Mouse (Mus musculus) embryonic facial prominence, embryonic 11.5 days (tissue): ENCODE results near the gene Cdk5. TPM values are rescaled to one million over a fixed set of nuclear protein-coding genes. Genes with fewer than 3 reads are reported as not detected.
A peak's percentile ranks its signal among the peaks of the same experiment; 100 is the strongest.

ENCODE experiments used
- ATAC-seq: fragments of 200-750 bp; cut with Nextera tagmentation; replicated peaks from 2 replicates; pipeline ENCODE4 v1.8.0; 2017; ENCODE audit warnings: low read depth; ENCODE audit not compliant: insufficient number of reproducible peaks, low FRiP score, low TSS enrichment
- DNase-seq: peaks from one replicate; pipeline ENCODE4 v3.0.0-alpha.2; 2015; ENCODE audit warnings: low spot score
- H3K27ac ChIP-seq: fragments of 300-500 bp; sonication (generic); replicated peaks from 2 replicates; pipeline ENCODE4 v1.5.1; 2014; ENCODE audit warnings: mild to moderate bottlenecking, low read depth, low read length, control low read depth
- H3K27me3 ChIP-seq: fragments of 300-500 bp; sonication (generic); 2 replicates; pipeline ENCODE4 v1.6.1; 2014; ENCODE audit warnings: mild to moderate bottlenecking, low read length, moderate library complexity, mixed read lengths; ENCODE audit not compliant: control insufficient read depth, insufficient read depth
- H3K36me3 ChIP-seq: fragments of 300-500 bp; sonication (generic); replicated peaks from 2 replicates; pipeline ENCODE4 v1.6.1; 2014; ENCODE audit warnings: low read depth, mild to moderate bottlenecking, low read length, moderate library complexity, mixed read lengths; ENCODE audit not compliant: control insufficient read depth, insufficient read depth
- H3K4me1 ChIP-seq: fragments of 300-500 bp; sonication (generic); 2 replicates; pipeline ENCODE4 v1.6.1; 2014; ENCODE audit warnings: low read length, mixed read lengths; ENCODE audit not compliant: control insufficient read depth, insufficient read depth
- H3K4me2 ChIP-seq: fragments of 300-500 bp; sonication (generic); 2 replicates; pipeline ENCODE4 v1.6.1; 2014; ENCODE audit warnings: low read depth, mild to moderate bottlenecking, control low read depth, low read length, moderate library complexity
- H3K4me3 ChIP-seq: fragments of 300-500 bp; sonication (generic); 2 replicates; pipeline ENCODE4 v1.5.1; 2014; ENCODE audit warnings: low read depth, low read length, control low read depth
- H3K9ac ChIP-seq: fragments of 300-500 bp; sonication (generic); replicated peaks from 2 replicates; pipeline ENCODE4 v1.6.1; 2014; ENCODE audit warnings: mild to moderate bottlenecking, control low read depth, low read length
- H3K9me3 ChIP-seq: fragments of 300-500 bp; sonication (generic); replicated peaks from 2 replicates; pipeline ENCODE4 v1.6.1; 2016; ENCODE audit warnings: mild to moderate bottlenecking, low read length, inconsistent platforms, mixed read lengths; ENCODE audit not compliant: control insufficient read depth
- WGBS: fragments of 180-500 bp; shearing (Covaris S2); extraction: QIAGEN DNeasy Blood & Tissue Kit; methylation state at CpG from one replicate; pipeline ENCODE4 v1.1.7; 2014; 5-methylcytosine and 5-hydroxymethylcytosine counted together
- polyA plus RNA-seq: library from polyadenylated mRNA; unstranded; fragments of >200 nt; fragmentation: Nextera tagmentation; extraction: Ambion mirVana; gene quantifications from 2 replicates; pipeline ENCODE4 v1.2.1, GENCODE M21; 2014

The Cdk5 gene
- polyA plus RNA-seq, 1 experiment from 2014 or later: 50.8 TPM

- Histone ChIP-seq H3K27me3 (no peaks in the 10 kb centered on the region), H3K4me2 (peak overlapping the region; percentile 99), H3K4me1 (peaks cover 9% of the 10 kb centered on the region), H3K4me3 (peak overlapping the region; percentile 91), H3K9ac (peak overlapping the region; percentile 96), H3K36me3 (no peaks in the 10 kb centered on the region; the same call in 1 of the 2 replicates), H3K9me3 (no peaks in the 10 kb centered on the region), H3K27ac (peak overlapping the region; percentile 93)
- DNase-seq (peak; percentile 30), ATAC-seq (no peak)
- under 1% methylated on average over 29 of the region's 29 CpGs for WGBS
Observed at GRCm38 (mm10) chr5:24452691-24453233, 29.4 kb upstream of the Cdk5 start.

- DNase-seq (peak; percentile 50), ATAC-seq (peak; percentile 29)
- Histone ChIP-seq H3K4me3 (peak within 1 kb of the TSS; percentile 91), H3K36me3 (no peaks in the 10 kb centered on the region), H3K9ac (peak within 1 kb of the TSS; percentile 96), H3K27me3 (no peaks in the 10 kb centered on the region), H3K9me3 (no peaks in the 10 kb centered on the region), H3K4me2 (peak within 1 kb of the TSS; percentile 99), H3K27ac (peak within 1 kb of the TSS; percentile 93), H3K4me1 (peaks cover 9% of the 10 kb centered on the region)
- WGBS: under 1% methylated on average over 76 of the region's 85 CpGs
Observed at GRCm38 (mm10) chr5:24452030-24452690, 28.8 kb upstream of the Cdk5 start, which contains the start of gene Agap3. TSS of gene Agap3 (plus strand) at chr5:24452177.

GRCm38 (mm10) chr5:24451264-24452029, 28.1 kb upstream of the Cdk5 start:
- DNase-seq: peak; percentile 91
- peaks cover 9% of the 10 kb centered on the region for H3K4me1 ChIP-seq

GRCm38 (mm10) chr5:24447624-24448298, 24.4 kb upstream of the Cdk5 start, which contains the start of gene Tmub1:
TSS of gene Tmub1 (minus strand) at chr5:24447854.
- 2% methylated on average over 34 of the region's 34 CpGs for WGBS
- ATAC-seq (peak; percentile 47), DNase-seq (peak; percentile 84)
- Histone ChIP-seq H3K27me3 (no peaks in the 10 kb centered on the region), H3K36me3 (no peaks in the 10 kb centered on the region), H3K27ac (0 out of 2 replicates have a peak within 1 kb of the TSS, but pooled peaks have one; percentile 1), H3K4me2 (peak within 1 kb of the TSS; percentile 67), H3K9me3 (no peaks in the 10 kb centered on the region), H3K4me3 (peak within 1 kb of the TSS; percentile 58), H3K4me1 (peaks cover 7% of the 10 kb centered on the region), H3K9ac (peak within 1 kb of the TSS; percentile 54)

More at GRCm38 (mm10) chr5:24451264-24452029, 28.1 kb upstream of the Cdk5 start:
- Histone ChIP-seq H3K27me3 (no peaks in the 10 kb centered on the region), H3K4me3 (peak overlapping the region; percentile 91), H3K27ac (peak overlapping the region; percentile 93), H3K9ac (peak overlapping the region; percentile 96), H3K9me3 (no peaks in the 10 kb centered on the region), H3K36me3 (no peaks in the 10 kb centered on the region), H3K4me2 (peak overlapping the region; percentile 99)
- peak; percentile 79 for ATAC-seq
- WGBS: 5% methylated on average over 35 of the region's 66 CpGs

GRCm38 (mm10) chr5:24446630-24447029, 23.3 kb upstream of the Cdk5 start:
- Histone ChIP-seq H3K4me2 (peak overlapping the region; percentile 10), H3K4me1 (peaks cover 7% of the 10 kb centered on the region)
- ATAC-seq: no peak

GRCm38 (mm10) chr5:24445428-24446080, 22.2 kb upstream of the Cdk5 start:
- H3K9me3 ChIP-seq: no peaks in the 10 kb centered on the region
- DNase-seq (no peak), ATAC-seq (0 out of 2 replicates have a peak, but pooled peaks have one; percentile 0)
- WGBS: 51% methylated on average over 20 of the region's 20 CpGs
- H3K9ac ChIP-seq: peak overlapping the region; percentile 95
- peak overlapping the region; percentile 96 for H3K4me3 ChIP-seq
- H3K4me1 ChIP-seq: peaks cover 4% of the 10 kb centered on the region
- H3K27ac ChIP-seq: no peak overlapping the region
- peaks cover 5% of the 10 kb centered on the region for H3K36me3 ChIP-seq
- peak overlapping the region; percentile 92 for H3K4me2 ChIP-seq
- H3K27me3 ChIP-seq: no peaks in the 10 kb centered on the region

More at GRCm38 (mm10) chr5:24446630-24447029, 23.3 kb upstream of the Cdk5 start:
- no peak overlapping the region for H3K27ac ChIP-seq
- H3K27me3 ChIP-seq: no peaks in the 10 kb centered on the region
- no peak overlapping the region for H3K9ac ChIP-seq
- no peak for DNase-seq
- H3K36me3 ChIP-seq: no peaks in the 10 kb centered on the region; the same call in 1 of the 2 replicates
- H3K9me3 ChIP-seq: no peaks in the 10 kb centered on the region
- H3K4me3 ChIP-seq: no peak overlapping the region
- WGBS: 90% methylated on average over 7 of the region's 7 CpGs

- Histone ChIP-seq H3K27ac (peak within 1 kb of the TSS; percentile 81), H3K4me2 (peak within 1 kb of the TSS; percentile 92), H3K4me3 (peak within 1 kb of the TSS; percentile 96), H3K4me1 (peaks cover 4% of the 10 kb centered on the region), H3K27me3 (no peaks in the 10 kb centered on the region), H3K9ac (peak within 1 kb of the TSS; percentile 95), H3K9me3 (no peaks in the 10 kb centered on the region), H3K36me3 (peaks cover 5% of the 10 kb centered on the region)
- ATAC-seq: peak; percentile 72
- WGBS: under 1% methylated on average over 54 of the region's 60 CpGs
- DNase-seq: peak; percentile 97
Observed at GRCm38 (mm10) chr5:24444746-24445427, 21.6 kb upstream of the Cdk5 start, which contains the start of gene Fastk. TSS of gene Fastk (minus strand) at chr5:24445287.
